Mouse (Mus musculus) MEL (cell line): ENCODE measurements around the gene Dach2. TPM values are rescaled to one million over a fixed set of nuclear protein-coding genes. Genes with fewer than 3 reads are reported as not detected.

Experiments used
- DNase-seq: peaks from one replicate; pipeline ENCODE4 v3.0.0; 2011; ENCODE audit warnings: low read depth, low spot score
- H3K27ac ChIP-seq: 2 replicates; pipeline ENCODE4 v1.5.1; 2012; ENCODE audit warnings: low read depth, mild to moderate bottlenecking, control low read depth, low read length, moderate library complexity; ENCODE audit not compliant: control insufficient read depth
- H3K27me3 ChIP-seq, 2 experiments: fragments of 150-350 bp in 1 of 2; sonication (generic) in 1 of 2; 2 replicates each; pipeline ENCODE4 v1.6.1; 2012; ENCODE audit warnings: low read length in 2 of 2, mild to moderate bottlenecking in 2 of 2, improper control_type of control experiment in 1 of 2, moderate library complexity in 1 of 2; ENCODE audit not compliant: insufficient read depth in 2 of 2, control insufficient read depth in 1 of 2
- H3K36me3 ChIP-seq, 2 experiments: 2 replicates each; pipeline ENCODE4 v1.6.1; 2012 to 2014; ENCODE audit warnings: low read length in 2 of 2, improper control_type of control experiment in 1 of 2, inconsistent platforms in 1 of 2, mild to moderate bottlenecking in 1 of 2; ENCODE audit not compliant: insufficient read depth in 2 of 2, control insufficient read depth in 1 of 2
- H3K4me1 ChIP-seq, 2 experiments: fragments of 150-350 bp in 1 of 2; sonication (generic) in 1 of 2; 2 replicates each; pipeline ENCODE4 v1.6.1; 2012; ENCODE audit warnings: low read length in 2 of 2, improper control_type of control experiment in 1 of 2, mild to moderate bottlenecking in 1 of 2; ENCODE audit not compliant: insufficient read depth in 2 of 2, control insufficient read depth in 1 of 2
- H3K4me3 ChIP-seq, 2 experiments: fragments of 150-350 bp in 1 of 2; sonication (generic) in 1 of 2; 2 replicates each; pipeline ENCODE4 v1.5.1; 2012; ENCODE audit warnings: low read depth in 2 of 2, low read length in 2 of 2, mild to moderate bottlenecking in 2 of 2, moderate library complexity in 2 of 2, control low read depth in 1 of 2, improper control_type of control experiment in 1 of 2; ENCODE audit not compliant: control insufficient read depth in 1 of 2, insufficient read depth in 1 of 2
- H3K79me2 ChIP-seq: 2 replicates; pipeline ENCODE4 v1.6.1; 2012; ENCODE audit warnings: mild to moderate bottlenecking, low read length, moderate library complexity; ENCODE audit not compliant: control insufficient read depth, poor library complexity, insufficient read depth
- H3K9ac ChIP-seq: 2 replicates; pipeline ENCODE4 v1.6.1; 2012; ENCODE audit warnings: low read depth, mild to moderate bottlenecking, control low read depth, low read length, moderate library complexity; ENCODE audit not compliant: control insufficient read depth, poor library complexity, severe bottlenecking
- H3K9me3 ChIP-seq: fragments of 150-350 bp; sonication (generic); replicated peaks from 2 replicates; pipeline ENCODE4 v1.6.1; 2012; ENCODE audit warnings: mild to moderate bottlenecking, low read length, improper control_type of control experiment, moderate library complexity; ENCODE audit not compliant: insufficient read depth
- EP300 ChIP-seq, 2 experiments: IDR thresholded peaks; 2 replicates each; pipeline ENCODE4 v1.6.1; 2011; ENCODE audit warnings: improper control_type of control experiment in 2 of 2, low read length in 2 of 2, low read depth in 1 of 2, mild to moderate bottlenecking in 1 of 2
- MYB ChIP-seq: IDR thresholded peaks from 2 replicates; pipeline ENCODE4 v1.6.1; 2011; ENCODE audit warnings: mild to moderate bottlenecking, low read depth, low read length, improper control_type of control experiment
- NELFE ChIP-seq: IDR thresholded peaks from 2 replicates; pipeline ENCODE4 v1.6.1; 2011; ENCODE audit warnings: low read depth, low read length, improper control_type of control experiment
- POLR2AphosphoS5 ChIP-seq: IDR thresholded peaks from 2 replicates; pipeline ENCODE4 v1.6.1; 2012; ENCODE audit warnings: low read depth, borderline replicate concordance, mild to moderate bottlenecking, inconsistent platforms, low read length, moderate library complexity, mixed read lengths
- SMC3 ChIP-seq: IDR thresholded peaks from 2 replicates; pipeline ENCODE4 v1.6.1; 2011; ENCODE audit warnings: low read depth, low read length, improper control_type of control experiment
- ZMIZ1 ChIP-seq: IDR thresholded peaks from 2 replicates; pipeline ENCODE4 v1.6.1; 2012; ENCODE audit warnings: low read depth, mild to moderate bottlenecking, inconsistent platforms, low read length, improper control_type of control experiment, moderate library complexity
- ZNF384 ChIP-seq: IDR thresholded peaks from 2 replicates; pipeline ENCODE4 v1.6.1; 2012; ENCODE audit warnings: low read depth, mild to moderate bottlenecking, inconsistent platforms, low read length, improper control_type of control experiment
- polyA plus RNA-seq, 2 experiments: library from polyadenylated mRNA; stranded (reverse) in 1 of 2; unstranded in 1 of 2; fragments of >175 nt in 1 of 2; fragments of >200 nt in 1 of 2; gene quantifications; 2 replicates each; pipeline versions ENCODE4 v1.2.1 to v1.2.4; 2012; ENCODE audit warnings: low replicate concordance in 2 of 2, low read depth in 1 of 2; ENCODE audit not compliant: insufficient read length in 2 of 2, insufficient read depth in 1 of 2, missing spikeins in 1 of 2
- total RNA-seq: library from RNA; depleted of rRNA; stranded (reverse); fragments of 300-350 nt; gene quantifications from 2 replicates; pipeline ENCODE4 v1.2.3, GENCODE M21; 2012; rRNA removed

Dach2 gene
- total and polyA plus RNA-seq, 3 experiments = 0.04 TPM; not detected in 2

DNA sequence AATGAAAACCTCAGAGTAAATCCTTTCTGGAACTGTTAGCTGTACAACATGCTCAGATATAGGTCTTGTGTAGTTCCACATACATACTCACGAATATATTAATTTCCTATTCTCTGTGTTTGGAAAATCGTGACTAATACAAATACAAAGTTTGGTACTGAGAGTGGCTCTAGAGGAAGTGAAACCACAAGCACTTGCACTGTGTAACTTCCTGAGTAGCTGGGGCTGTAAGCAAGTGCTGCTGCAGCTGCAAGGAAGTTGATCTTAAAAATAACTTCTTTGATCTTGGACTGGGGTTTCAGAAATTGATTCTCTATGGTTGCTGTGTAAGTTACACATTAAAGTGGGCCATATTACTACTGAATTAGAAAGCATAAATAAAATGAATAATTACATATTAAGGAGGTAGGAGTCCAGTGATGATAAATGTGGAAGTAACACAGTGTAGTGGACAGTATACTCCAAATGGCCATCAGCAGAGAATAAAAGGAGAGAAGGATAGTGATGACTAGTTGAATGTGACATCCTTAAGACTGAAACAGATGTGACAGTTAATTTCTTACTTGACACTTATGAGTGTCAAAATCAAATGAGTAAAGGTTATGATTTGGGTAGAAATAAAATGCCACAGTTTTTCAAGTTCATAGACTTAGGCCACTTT is 570.7 kb downstream of the Dach2 start:
- TF ChIP-seq MYB (no peak), ZMIZ1 (no peak), EP300 (IDR thresholded peaks at IDR 0.05; ENCODE audit: low read depth in 1 of 2, low read length in 2 of 2) (0 out of 4 replicates have a peak, but pooled peaks of 1 of the 2 experiments have one; percentile 8), NELFE (no peak), POLR2AphosphoS5 (no peak), SMC3 (no peak), ZNF384 (no peak)
- H3K27ac ChIP-seq = no peak overlapping the region
- H3K27me3 ChIP-seq = no peaks in the 10 kb centered on the region
- H3K4me1 ChIP-seq = peaks cover 0 to 3% of the 10 kb centered on the region in 2 experiments; a peak in 2 of 4 replicates
- no peaks in the 10 kb centered on the region; a peak in 1 of 4 replicates for H3K36me3 ChIP-seq
- 0 out of 2 replicates have a peak overlapping the region, but pooled peaks have one; percentile 28 for H3K9ac ChIP-seq
- H3K9me3 ChIP-seq = no peaks in the 10 kb centered on the region
- peak; percentile 73 for DNase-seq
- no peaks in the 10 kb centered on the region for H3K79me2 ChIP-seq
- H3K4me3 ChIP-seq = peak overlapping the region in 1 of 2 experiments; percentile 45; a peak in 2 of 4 replicates

Other genes starting within 250 kb of the Dach2 start
- 11.9 and 14.0 TPM in 2 replicates for gene Chm, start 112.0 kb upstream of the Dach2 start, total RNA-seq
- 1 to 10 TPM in 1 of 2 experiments, not detected in 1; 9.2 TPM for gene Chm, start 112.0 kb upstream of the Dach2 start, polyA plus RNA-seq